Mouse (Mus musculus): ENCODE measurements around the gene Rnf146. TPM values are rescaled to one million over a fixed set of nuclear protein-coding genes. Genes with fewer than 3 reads are reported as not detected.

Gene Rnf146
- polyA plus RNA-seq (2017; shearing (Covaris generic)), result 83.0 TPM

GRCm38 (mm10) chr10:29362197-29362900 lies at the start of gene Rnf146:
Rnf146 (minus strand) TSS chr10:29362442.

DNA sequence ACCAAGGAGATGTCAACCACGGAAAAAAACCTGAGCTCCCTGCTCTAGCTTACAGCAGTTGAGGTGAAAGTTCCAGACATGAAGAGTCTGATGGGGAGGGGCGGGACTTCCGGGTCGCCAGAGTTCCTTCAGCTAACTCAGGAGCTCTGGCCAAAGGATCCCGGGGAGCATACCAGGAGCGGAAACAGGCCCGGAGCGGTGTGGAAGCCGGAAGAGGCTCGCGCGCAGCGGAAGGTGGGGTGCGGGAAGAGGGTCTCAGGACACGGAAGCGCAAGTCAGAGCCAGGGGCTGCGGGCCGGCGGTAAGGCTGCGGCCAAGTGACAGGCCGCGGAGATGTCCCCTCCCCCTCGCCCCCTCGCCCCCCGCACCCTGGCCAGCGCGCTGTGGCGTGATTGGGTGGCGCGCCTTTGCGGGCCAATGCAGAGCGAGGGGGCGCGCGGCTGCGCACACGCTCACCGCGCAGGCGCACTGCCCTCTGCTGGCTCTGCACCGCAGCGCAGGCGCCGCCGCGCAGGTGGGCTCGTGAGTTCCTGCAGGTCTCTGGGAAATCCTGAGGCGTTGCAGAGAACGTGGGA lies 49.1 kb downstream of the Rnf146 start, which contains the start of gene Echdc1:
Gene Echdc1 (plus strand): TSS at position 103 of the 575 bp plus-strand sequence.

Other genes starting within 250 kb of the Rnf146 start
- gene Soga3, start 218.6 kb downstream of the Rnf146 start, polyA plus RNA-seq (2017; shearing (Covaris generic)), result not detected
- gene Gm49353, start 163.5 kb downstream of the Rnf146 start, polyA plus RNA-seq (2017; shearing (Covaris generic)), result not detected
- gene 9330159F19Rik, start 150.8 kb downstream of the Rnf146 start, polyA plus RNA-seq (2017; shearing (Covaris generic)), result 0.16 TPM
- 12.8 TPM for gene Echdc1, start 49.3 kb downstream of the Rnf146 start, polyA plus RNA-seq (2017; shearing (Covaris generic))
- gene Rspo3, start 173.4 kb upstream of the Rnf146 start, polyA plus RNA-seq (2017; shearing (Covaris generic)), result not detected

All from effector memory CD4-positive, alpha-beta T cell, adult 5 months (primary cell).